In the genomic region with DNA sequence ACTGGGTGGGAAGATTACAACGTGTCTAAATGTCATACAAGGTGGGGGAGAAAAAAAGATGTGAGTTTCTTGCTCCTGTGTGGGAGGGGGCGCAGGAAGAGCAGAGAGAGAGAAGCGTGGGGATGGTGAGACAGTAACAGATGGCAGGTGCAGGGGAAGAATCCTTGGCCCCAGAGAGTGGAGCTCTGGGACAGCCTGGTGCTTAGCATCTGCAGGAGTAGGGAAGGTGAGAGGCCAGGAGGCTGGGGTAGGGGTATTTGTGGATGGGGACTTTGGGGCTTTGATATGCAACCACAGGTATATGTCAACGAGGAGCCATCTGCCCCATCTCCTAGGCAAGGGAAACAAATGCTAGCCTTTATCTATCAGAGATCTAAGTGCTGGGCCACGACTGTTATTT, we compare ENCODE assay signal across 8 mouse cellular contexts. TPM values are rescaled to one million over a fixed set of nuclear protein-coding genes. Genes with fewer than 3 reads are reported as not detected.
DNase-seq lines count a peak whose midpoint lies in the region; ATAC-seq and TF ChIP-seq lines count a peak whose summit lies in the region.

No protein-coding gene starts in this region.

- WGBS in forebrain, postnatal 0 days, result 82% methylated on average over 5 of the region's 5 CpGs
- 40% methylated on average over 5 of the region's 5 CpGs for WGBS in liver, embryonic 16.5 days (ENCODE audit: insufficient replicate concordance)

- TF ChIP-seq CTCF in gastrocnemius, adult 2 months (IDR thresholded peaks at IDR 0.05), result no peak
- no peak for TF ChIP-seq CTCF in forebrain, postnatal 0 days (IDR thresholded peaks at IDR 0.05; ENCODE audit: low read depth)

- H3K4me2 ChIP-seq in forebrain, postnatal 0 days (ENCODE audit: low read depth), result no peak overlapping the region
- H3K4me2 ChIP-seq in liver, embryonic 16.5 days (ENCODE audit: low read depth, low read length), result peak overlapping the region; percentile 69

- peak overlapping the region; percentile 94 for H3K4me3 ChIP-seq in gastrocnemius, adult 2 months
- H3K4me3 ChIP-seq in ES-E14 (ENCODE audit: insufficient read depth in 1 of 2, low read depth in 1 of 2, low read length in 2 of 2, poor library complexity in 1 of 2, severe bottlenecking in 1 of 2), result no peak overlapping the region
- no peak overlapping the region for H3K4me3 ChIP-seq in forebrain, postnatal 0 days (ENCODE audit: low read depth, low read length)
- H3K4me3 ChIP-seq in liver, embryonic 16.5 days (ENCODE audit: low read depth, low read length), result peak overlapping the region; percentile 89

- peak overlapping the region; percentile 35; the same call in 1 of the 2 replicates for H3K9ac ChIP-seq in ES-E14 (ENCODE audit: insufficient read depth, low read depth, low read length, poor library complexity, severe bottlenecking)
- no peak overlapping the region for H3K9ac ChIP-seq in forebrain, postnatal 0 days
- H3K9ac ChIP-seq in liver, embryonic 16.5 days (ENCODE audit: low read depth, low read length), result peak overlapping the region; percentile 95

- DNase-seq in gastrocnemius, adult 2 months, result no peak
- DNase-seq in gastrocnemius, adult 8-10 months (ENCODE audit: low spot score in 2 of 2), result no peak
- DNase-seq in ES-E14 (ENCODE audit: low read depth, low spot score), result no peak
- DNase-seq in forebrain, postnatal 0 days, result no peak
- no peak for DNase-seq in urinary bladder, adult 2 months (ENCODE audit: low spot score)
- DNase-seq in urinary bladder, postnatal 14 days (ENCODE audit: low spot score), result no peak
- DNase-seq in lung, adult 18-20 months, result no peak

- intact Hi-C loops in gastrocnemius, adult 2 months (cut with DNase I), result loop anchor here (2.0 kb wide), 1 partner anchor 46 kb away; the partner anchor contains the start of gene Pcnp

- H3K4me1 ChIP-seq in ES-E14 (ENCODE audit: control insufficient read depth in 2 of 2, insufficient read depth in 2 of 2, low read length in 2 of 2, poor library complexity in 1 of 2), result peaks cover 0 to 14% of the 10 kb centered on the region in 2 experiments; a peak in 3 of 4 replicates
- no peaks in the 10 kb centered on the region for H3K4me1 ChIP-seq in forebrain, postnatal 0 days (ENCODE audit: insufficient read depth)
- peaks cover 44% of the 10 kb centered on the region for H3K4me1 ChIP-seq in liver, embryonic 16.5 days (ENCODE audit: control insufficient read depth, low read depth, low read length)

- ATAC-seq in forebrain, postnatal 0 days, result no peak
- no peak for ATAC-seq in liver, embryonic 16.5 days (ENCODE audit: low read depth)

- no peaks in the 10 kb centered on the region for H3K36me3 ChIP-seq in ES-E14 (ENCODE audit: control insufficient read depth, insufficient read depth, low read length, poor library complexity, severe bottlenecking)
- H3K36me3 ChIP-seq in forebrain, postnatal 0 days (ENCODE audit: insufficient read depth), result no peaks in the 10 kb centered on the region
- no peaks in the 10 kb centered on the region for H3K36me3 ChIP-seq in liver, embryonic 16.5 days (ENCODE audit: control insufficient read depth, insufficient read depth)

- in situ Hi-C loops in ES-E14 (cut with MboI; ENCODE audit: low sequenced_read_pairs in 2 of 2, unreplicated experiment in 2 of 2), result no loop called here

- H3K27ac ChIP-seq in gastrocnemius, adult 2 months, result peak overlapping the region; percentile 99
- no peak overlapping the region for H3K27ac ChIP-seq in ES-E14 (ENCODE audit: insufficient read depth, low read depth, low read length, poor library complexity, severe bottlenecking)
- H3K27ac ChIP-seq in forebrain, postnatal 0 days (ENCODE audit: low read depth, low read length), result peak overlapping the region; percentile 96
- peak overlapping the region; percentile 97 for H3K27ac ChIP-seq in liver, embryonic 16.5 days (ENCODE audit: low read length)

- no peaks in the 10 kb centered on the region for H3K27me3 ChIP-seq in forebrain, postnatal 0 days (ENCODE audit: insufficient read depth, low read length)
- H3K27me3 ChIP-seq in liver, embryonic 16.5 days (ENCODE audit: control insufficient read depth, insufficient read depth, low read depth, low read length), result no peaks in the 10 kb centered on the region

- H3K9me3 ChIP-seq in ES-E14 (ENCODE audit: control insufficient read depth, insufficient read depth, low read depth, low read length), result no peaks in the 10 kb centered on the region
- H3K9me3 ChIP-seq in forebrain, postnatal 0 days (ENCODE audit: low read length), result no peaks in the 10 kb centered on the region
- H3K9me3 ChIP-seq in liver, embryonic 16.5 days (replicated peaks; ENCODE audit: control insufficient read depth, low read length), result no peaks in the 10 kb centered on the region

TF ChIP-seq in ES-E14, 5 proteins besides CTCF, POLR2A, EP300 and RAD21:
- TF ChIP-seq CHD2 (IDR thresholded peaks at IDR 0.05; ENCODE audit: low read depth, low read length) (no peak), ZC3H11A (IDR thresholded peaks at IDR 0.05; ENCODE audit: borderline replicate concordance, low read depth, low read length) (no peak), HCFC1 (IDR thresholded peaks at IDR 0.05; ENCODE audit: borderline replicate concordance, insufficient read depth, low read length) (no peak), ZNF384 (IDR thresholded peaks at IDR 0.05; ENCODE audit: low read depth, low read length) (no peak), MAFK (IDR thresholded peaks at IDR 0.05; ENCODE audit: insufficient read depth, low read depth, low read length) (no peak)

RNA-seq across cellular contexts. Expression of gene Senp7, which starts 26.4 kb away (rescaled TPM):
- total RNA-seq in gastrocnemius, adult 2 months (2021), result 10 to 100 TPM; 10.9 to 14.6 TPM
- total RNA-seq in gastrocnemius, adult 8-10 months (2022), result 10 to 100 TPM in 1 of 4 experiments, 1 to 10 TPM in 3; 8.3 to 10.5 (median 9.3) TPM
- total RNA-seq in ES-E14 (2012; rRNA removed), result 3.4 and 6.2 TPM in 2 replicates
- total RNA-seq in forebrain, postnatal 0 days (2014; rRNA removed), result 28.9 and 35.0 TPM in 2 replicates
- 26.2 and 32.8 TPM in 2 replicates for polyA plus RNA-seq in forebrain, postnatal 0 days (2015; fragmentation: Nextera tagmentation; extraction: Ambion mirVana)
- 16.0 TPM in 2 replicates for polyA plus RNA-seq in liver, embryonic 16.5 days (2015; fragmentation: Nextera tagmentation; extraction: Ambion mirVana)
- 11.7 and 12.8 TPM in 2 replicates for polyA plus RNA-seq in urinary bladder, adult 2 months (2012; rRNA removed)

RNA-seq across cellular contexts. Expression of gene Trmt10c, which starts 36.9 kb away (rescaled TPM):
- total RNA-seq in gastrocnemius, adult 2 months (2021), result 10 to 100 TPM in 1 of 2 experiments, 1 to 10 TPM in 1; 8.4 to 10.2 TPM
- 1 to 10 TPM; 8.0 to 8.9 (median 8.4) TPM for total RNA-seq in gastrocnemius, adult 8-10 months (2022)
- total RNA-seq in ES-E14 (2012; rRNA removed), result 15.9 and 21.6 TPM in 2 replicates
- 16.1 and 20.5 TPM in 2 replicates for total RNA-seq in forebrain, postnatal 0 days (2014; rRNA removed)
- polyA plus RNA-seq in forebrain, postnatal 0 days (2015; fragmentation: Nextera tagmentation; extraction: Ambion mirVana), result 16.8 and 19.3 TPM in 2 replicates
- polyA plus RNA-seq in liver, embryonic 16.5 days (2015; fragmentation: Nextera tagmentation; extraction: Ambion mirVana), result 11.0 and 12.9 TPM in 2 replicates
- 8.6 and 9.1 TPM in 2 replicates for polyA plus RNA-seq in urinary bladder, adult 2 months (2012; rRNA removed)

RNA-seq across cellular contexts. Expression of gene Pcnp, which starts 45.0 kb away (rescaled TPM):
- 10 to 100 TPM; 55.9 to 62.6 TPM for total RNA-seq in gastrocnemius, adult 2 months (2021)
- total RNA-seq in gastrocnemius, adult 8-10 months (2022), result 10 to 100 TPM; 54.8 to 66.4 (median 63.5) TPM
- total RNA-seq in ES-E14 (2012; rRNA removed), result 52.6 and 58.7 TPM in 2 replicates
- 92.8 and 106 TPM in 2 replicates for total RNA-seq in forebrain, postnatal 0 days (2014; rRNA removed)
- 231 and 236 TPM in 2 replicates for polyA plus RNA-seq in forebrain, postnatal 0 days (2015; fragmentation: Nextera tagmentation; extraction: Ambion mirVana)
- polyA plus RNA-seq in liver, embryonic 16.5 days (2015; fragmentation: Nextera tagmentation; extraction: Ambion mirVana), result 76.6 and 88.9 TPM in 2 replicates
- 79.2 and 94.9 TPM in 2 replicates for polyA plus RNA-seq in urinary bladder, adult 2 months (2012; rRNA removed)

Comparison
In these comparisons a context has a peak if more than half of its experiments do, and no peak if none do; other contexts are left out.
1. H3K4me3 ChIP-seq: peak in gastrocnemius, adult 2 months (single experiment) and liver, embryonic 16.5 days (single experiment); none in ES-E14 (0 of 2) and forebrain, postnatal 0 days (single experiment).